Mouse (Mus musculus): ENCODE results near the gene Ppfia1. TPM values are rescaled to one million over a fixed set of nuclear protein-coding genes. Genes with fewer than 3 reads are reported as not detected.

Gene Ppfia1
- 56.9 TPM for polyA plus RNA-seq (2014; fragmentation: Illumina TruSeq; extraction: RNeasy Lipid Tissue Mini Kit (QIAGEN cat#74804); ENCODE audit: low read depth, low replicate concordance)

DNA sequence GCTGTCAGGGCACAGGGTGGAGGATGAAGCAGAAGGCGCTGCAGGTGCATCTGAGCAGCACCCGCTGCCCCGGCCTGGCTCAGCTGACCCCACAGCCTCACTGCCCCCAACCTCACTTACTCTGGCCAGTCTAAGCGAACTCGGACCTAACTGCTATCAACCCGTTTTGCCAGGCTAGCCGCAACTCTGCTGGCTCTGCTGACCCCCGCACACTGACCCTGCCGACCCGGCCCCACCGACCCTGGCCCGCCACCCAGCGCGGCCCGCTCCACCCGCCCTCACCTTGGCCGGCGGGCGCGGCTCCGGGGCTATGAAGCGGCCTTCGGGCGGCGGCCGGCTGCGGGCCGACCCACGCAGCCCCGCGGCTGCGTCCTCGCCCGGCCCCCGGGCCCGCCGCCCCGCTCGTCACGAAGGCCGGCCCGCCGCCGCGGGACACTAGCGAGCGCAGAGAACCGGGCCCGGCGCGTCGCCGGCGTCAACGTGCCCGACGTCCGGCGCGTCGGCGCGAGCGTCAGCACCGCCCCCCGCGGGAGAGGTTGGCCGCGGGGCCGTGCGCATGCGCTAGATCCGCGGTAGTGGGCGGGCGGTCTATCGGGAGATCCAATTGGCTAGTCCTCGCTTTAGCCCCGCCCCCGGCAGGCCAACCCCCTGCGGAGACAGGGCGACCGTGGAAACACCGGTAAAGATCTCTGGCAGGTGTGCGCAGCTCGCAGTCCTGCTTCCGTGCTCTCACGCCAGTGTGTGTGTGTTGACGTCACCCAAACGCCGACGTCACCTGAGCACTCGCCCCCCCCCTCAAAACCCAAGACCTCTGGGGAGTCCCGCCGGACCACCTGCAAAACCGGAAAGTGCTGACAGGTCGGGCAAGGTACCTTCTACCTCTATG is at the start of gene Ppfia1:
TSS of gene Ppfia1 (minus strand) at position 493 of the 886 bp plus-strand sequence.

DNA sequence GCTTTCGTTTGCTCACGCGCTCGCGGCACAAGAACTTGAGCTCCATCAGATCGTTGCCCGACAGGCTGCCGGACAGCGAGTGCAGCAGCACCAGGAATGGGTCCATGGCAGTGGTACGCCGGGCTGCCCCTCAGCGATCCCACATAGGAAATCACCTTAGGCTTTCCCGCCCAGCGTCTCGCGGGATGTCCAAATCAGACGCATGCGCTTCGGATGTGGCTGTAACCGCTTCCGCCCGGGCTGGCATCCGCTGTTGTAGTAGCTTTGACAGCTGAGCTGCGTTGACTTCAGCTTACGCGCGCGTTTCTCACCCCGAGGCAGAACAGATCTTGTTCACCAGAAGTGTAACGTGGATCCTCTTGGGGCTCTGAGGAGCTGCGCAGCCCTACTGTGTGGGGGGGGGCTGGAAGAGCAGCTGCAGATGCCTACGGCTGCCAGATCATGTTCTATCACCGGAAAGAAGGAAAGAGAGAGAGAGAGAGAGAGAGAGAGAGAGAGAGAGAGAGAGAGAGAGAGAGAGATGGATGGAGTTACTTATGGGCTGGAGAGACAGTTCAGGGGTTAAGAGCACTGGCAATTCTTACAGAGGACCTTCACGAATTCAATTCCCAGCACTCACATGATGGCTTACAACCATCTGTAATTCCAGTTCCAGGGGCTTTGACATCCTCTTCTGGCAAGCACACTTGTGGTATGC is 28.9 kb upstream of the Ppfia1 start, which contains the start of gene Fadd:
TSS of gene Fadd (minus strand) at position 180 of the 697 bp plus-strand sequence.

DNA sequence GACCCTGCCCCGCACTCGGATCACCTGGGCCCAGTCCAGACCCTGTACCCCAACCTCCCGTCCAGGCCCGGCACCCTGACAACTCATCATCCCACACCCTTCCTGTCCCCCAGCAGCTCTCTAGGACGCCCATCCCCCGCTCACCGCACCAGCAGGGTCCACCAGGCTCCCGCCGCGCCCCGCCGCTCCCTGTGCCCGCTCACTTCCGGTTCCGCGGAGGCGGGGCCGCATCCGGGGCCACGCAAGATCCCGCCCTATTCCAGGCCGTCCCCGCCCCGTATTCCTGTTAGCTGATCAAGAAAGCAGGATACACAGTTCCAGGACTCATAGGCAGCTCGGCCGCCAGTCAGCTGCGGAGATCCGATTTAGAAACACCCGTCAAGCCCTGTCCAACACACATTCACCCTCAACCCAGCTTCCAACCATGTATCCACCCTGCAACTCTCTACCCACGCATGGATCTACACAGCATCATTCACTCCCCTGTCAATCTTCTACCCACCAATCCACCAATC is 82.9 kb downstream of the Ppfia1 start, which contains the start of gene Cttn:
TSS of gene Cttn (minus strand) at position 465 of the 515 bp plus-strand sequence.

Other genes starting within 250 kb of the Ppfia1 start
- gene Cttn, start 82.7 kb downstream of the Ppfia1 start, polyA plus RNA-seq (2014; fragmentation: Illumina TruSeq; extraction: RNeasy Lipid Tissue Mini Kit (QIAGEN cat#74804); ENCODE audit: low read depth, low replicate concordance) = 11.7 TPM
- gene Fadd, start 28.7 kb upstream of the Ppfia1 start, polyA plus RNA-seq (2014; fragmentation: Illumina TruSeq; extraction: RNeasy Lipid Tissue Mini Kit (QIAGEN cat#74804); ENCODE audit: low read depth, low replicate concordance) = 3.8 TPM
- gene Ano1, start 198.2 kb upstream of the Ppfia1 start, polyA plus RNA-seq (2014; fragmentation: Illumina TruSeq; extraction: RNeasy Lipid Tissue Mini Kit (QIAGEN cat#74804); ENCODE audit: low read depth, low replicate concordance) = 1.1 TPM

Measured in liver, adult 10 weeks (tissue).